Mouse (Mus musculus) heart, embryonic 12.5 days (tissue): ENCODE measurements at regions not wholly inside any gene's neighbourhood (a gene's known extent, or its start where the extent isn't known, plus 50 kb on each side); places are given as distances from the start of the nearest gene placed in this dataset.

ENCODE experiments used
- ATAC-seq: fragments of 200-750 bp; cut with Nextera tagmentation; 2 replicates; pipeline ENCODE4 v1.8.0; 2017; ENCODE audit warnings: moderate TSS enrichment, moderate library complexity; ENCODE audit not compliant: insufficient number of reproducible peaks, low FRiP score
- H3K27ac ChIP-seq: fragments of 300-500 bp; sonication (generic); 2 replicates; pipeline ENCODE4 v1.5.1; 2016; ENCODE audit warnings: mild to moderate bottlenecking, moderate library complexity; ENCODE audit not compliant: poor library complexity, severe bottlenecking
- H3K27me3 ChIP-seq: fragments of 300-500 bp; sonication (generic); replicated peaks from 2 replicates; pipeline ENCODE4 v1.6.1; 2016; ENCODE audit warnings: mild to moderate bottlenecking, moderate library complexity
- H3K36me3 ChIP-seq: fragments of 300-500 bp; sonication (generic); 2 replicates; pipeline ENCODE4 v1.6.1; 2016; ENCODE audit warnings: mild to moderate bottlenecking, moderate library complexity
- H3K4me1 ChIP-seq: fragments of 300-500 bp; sonication (generic); replicated peaks from 2 replicates; pipeline ENCODE4 v1.6.1; 2016; ENCODE audit warnings: mild to moderate bottlenecking
- H3K4me2 ChIP-seq: fragments of 300-500 bp; sonication (generic); 2 replicates; pipeline ENCODE4 v1.6.1; 2016; ENCODE audit warnings: mild to moderate bottlenecking, moderate library complexity
- H3K4me3 ChIP-seq: fragments of 300-500 bp; sonication (generic); 2 replicates; pipeline ENCODE4 v1.5.1; 2016; ENCODE audit warnings: mild to moderate bottlenecking
- H3K9ac ChIP-seq: fragments of 300-500 bp; sonication (generic); 2 replicates; pipeline ENCODE4 v1.6.1; 2016; ENCODE audit warnings: mild to moderate bottlenecking, moderate library complexity
- H3K9me3 ChIP-seq: fragments of 300-500 bp; sonication (generic); replicated peaks from 2 replicates; pipeline ENCODE4 v1.6.1; 2016; ENCODE audit warnings: mild to moderate bottlenecking, moderate library complexity
- WGBS: fragments of 180-500 bp; shearing (Covaris S2); methylation state at CpG from one replicate; pipeline ENCODE4 v1.1.7; 2016; 5-methylcytosine and 5-hydroxymethylcytosine counted together

GRCm38 (mm10) chr13:113502059-113502458 lies 116.3 kb downstream of the Snx18 start:
- no peak overlapping the region for H3K9ac ChIP-seq
- H3K9me3 ChIP-seq = no peaks in the 10 kb centered on the region
- H3K36me3 ChIP-seq = no peaks in the 10 kb centered on the region
- 0 out of 2 replicates have a peak, but pooled peaks cover 4% of the 10 kb centered on the region for H3K4me1 ChIP-seq
- H3K27me3 ChIP-seq = no peaks in the 10 kb centered on the region
- H3K4me3 ChIP-seq = no peak overlapping the region
- ATAC-seq = no peak
- H3K27ac ChIP-seq = no peak overlapping the region
- H3K4me2 ChIP-seq = no peak overlapping the region
- 45% methylated on average over 3 of the region's 3 CpGs for WGBS

- Histone ChIP-seq H3K9ac (no peak overlapping the region), H3K4me2 (no peak overlapping the region), H3K4me1 (peaks cover 9% of the 10 kb centered on the region; the same call in 1 of the 2 replicates), H3K27me3 (no peaks in the 10 kb centered on the region), H3K4me3 (no peak overlapping the region), H3K27ac (no peak overlapping the region), H3K36me3 (no peaks in the 10 kb centered on the region), H3K9me3 (no peaks in the 10 kb centered on the region)
- 73% methylated on average over 3 of the region's 3 CpGs for WGBS
- ATAC-seq = no peak
Measured at GRCm38 (mm10) chr13:113500373-113500990, 117.9 kb downstream of the Snx18 start.

- Histone ChIP-seq H3K4me3 (no peak overlapping the region), H3K9me3 (no peaks in the 10 kb centered on the region), H3K4me1 (peaks cover 9% of the 10 kb centered on the region; the same call in 1 of the 2 replicates), H3K9ac (no peak overlapping the region), H3K27me3 (no peaks in the 10 kb centered on the region), H3K36me3 (no peaks in the 10 kb centered on the region), H3K4me2 (no peak overlapping the region), H3K27ac (no peak overlapping the region)
- ATAC-seq = no peak
- 86% methylated on average over 6 of the region's 6 CpGs for WGBS
Measured at GRCm38 (mm10) chr13:113499079-113499710, 119.2 kb downstream of the Snx18 start.

GRCm38 (mm10) chr13:113495595-113496285 lies 122.6 kb downstream of the Snx18 start:
- Histone ChIP-seq H3K4me3 (no peak overlapping the region), H3K9me3 (no peaks in the 10 kb centered on the region), H3K27ac (no peak overlapping the region), H3K4me2 (no peak overlapping the region), H3K4me1 (peaks cover 6% of the 10 kb centered on the region; the same call in 1 of the 2 replicates), H3K9ac (no peak overlapping the region), H3K27me3 (no peaks in the 10 kb centered on the region), H3K36me3 (no peaks in the 10 kb centered on the region)
- WGBS = 51% methylated on average over 5 of the region's 5 CpGs
- no peak for ATAC-seq

- no peak overlapping the region for H3K4me3 ChIP-seq
- no peak overlapping the region for H3K9ac ChIP-seq
- H3K9me3 ChIP-seq = no peaks in the 10 kb centered on the region
- no peaks in the 10 kb centered on the region for H3K27me3 ChIP-seq
- peaks cover 10% of the 10 kb centered on the region; the same call in 1 of the 2 replicates for H3K4me1 ChIP-seq
- H3K36me3 ChIP-seq = no peaks in the 10 kb centered on the region
- no peak overlapping the region for H3K4me2 ChIP-seq
- WGBS = 77% methylated on average over 3 of the region's 3 CpGs
- ATAC-seq = no peak
- no peak overlapping the region for H3K27ac ChIP-seq
Measured at GRCm38 (mm10) chr13:113495136-113495535, 123.2 kb downstream of the Snx18 start.

- 74% methylated on average over 5 of the region's 5 CpGs for WGBS
- H3K27me3 ChIP-seq = no peaks in the 10 kb centered on the region
- no peak for ATAC-seq
- H3K36me3 ChIP-seq = no peaks in the 10 kb centered on the region
- H3K9ac ChIP-seq = no peak overlapping the region
- H3K27ac ChIP-seq = no peak overlapping the region
- H3K9me3 ChIP-seq = no peaks in the 10 kb centered on the region
- H3K4me3 ChIP-seq = no peak overlapping the region
- H3K4me2 ChIP-seq = no peak overlapping the region
- H3K4me1 ChIP-seq = peaks cover 11% of the 10 kb centered on the region; the same call in 1 of the 2 replicates
Measured at GRCm38 (mm10) chr13:113494688-113495087, 123.7 kb downstream of the Snx18 start.

GRCm38 (mm10) chr13:113489951-113490822 lies 128.2 kb downstream of the Snx18 start:
- Histone ChIP-seq H3K4me1 (peaks cover 10% of the 10 kb centered on the region; the same call in 1 of the 2 replicates), H3K27me3 (no peaks in the 10 kb centered on the region), H3K4me2 (no peak overlapping the region), H3K36me3 (no peaks in the 10 kb centered on the region), H3K4me3 (no peak overlapping the region), H3K9ac (no peak overlapping the region), H3K27ac (no peak overlapping the region), H3K9me3 (peaks cover 8% of the 10 kb centered on the region)
- no peak for ATAC-seq
- 62% methylated on average over 6 of the region's 6 CpGs for WGBS

GRCm38 (mm10) chr13:113486368-113486955 lies 131.9 kb downstream of the Snx18 start:
- Histone ChIP-seq H3K9me3 (peaks cover 8% of the 10 kb centered on the region), H3K27me3 (no peaks in the 10 kb centered on the region), H3K9ac (no peak overlapping the region), H3K4me2 (no peak overlapping the region), H3K27ac (no peak overlapping the region), H3K36me3 (no peaks in the 10 kb centered on the region), H3K4me1 (peaks cover 24% of the 10 kb centered on the region), H3K4me3 (no peak overlapping the region)
- no peak for ATAC-seq
- WGBS = 62% methylated on average over 6 of the region's 6 CpGs

- 50% methylated on average over 7 of the region's 7 CpGs for whole genome bisulfite sequencing
- no peak for ATAC-seq
Measured at GRCm38 (mm10) chr13:113485511-113485910, 132.9 kb downstream of the Snx18 start.

GRCm38 (mm10) chr13:113484159-113484762 lies 134.1 kb downstream of the Snx18 start:
- 57% methylated on average over 10 of the region's 10 CpGs for WGBS

More at GRCm38 (mm10) chr13:113485511-113485910, 132.9 kb downstream of the Snx18 start:
- Histone ChIP-seq H3K4me3 (no peak overlapping the region), H3K27ac (no peak overlapping the region), H3K4me2 (no peak overlapping the region), H3K9me3 (peaks cover 8% of the 10 kb centered on the region), H3K27me3 (no peaks in the 10 kb centered on the region), H3K4me1 (peaks cover 23% of the 10 kb centered on the region), H3K9ac (no peak overlapping the region), H3K36me3 (no peaks in the 10 kb centered on the region)

More at GRCm38 (mm10) chr13:113484159-113484762, 134.1 kb downstream of the Snx18 start:
- Histone ChIP-seq H3K4me2 (no peak overlapping the region), H3K27me3 (no peaks in the 10 kb centered on the region), H3K9me3 (peaks cover 8% of the 10 kb centered on the region), H3K27ac (no peak overlapping the region), H3K4me1 (peaks cover 18% of the 10 kb centered on the region), H3K36me3 (no peaks in the 10 kb centered on the region), H3K4me3 (no peak overlapping the region), H3K9ac (no peak overlapping the region)
- no peak for ATAC-seq
